Mouse (Mus musculus): ENCODE data around the gene Zdhhc14.

The Zdhhc14 gene

DNA sequence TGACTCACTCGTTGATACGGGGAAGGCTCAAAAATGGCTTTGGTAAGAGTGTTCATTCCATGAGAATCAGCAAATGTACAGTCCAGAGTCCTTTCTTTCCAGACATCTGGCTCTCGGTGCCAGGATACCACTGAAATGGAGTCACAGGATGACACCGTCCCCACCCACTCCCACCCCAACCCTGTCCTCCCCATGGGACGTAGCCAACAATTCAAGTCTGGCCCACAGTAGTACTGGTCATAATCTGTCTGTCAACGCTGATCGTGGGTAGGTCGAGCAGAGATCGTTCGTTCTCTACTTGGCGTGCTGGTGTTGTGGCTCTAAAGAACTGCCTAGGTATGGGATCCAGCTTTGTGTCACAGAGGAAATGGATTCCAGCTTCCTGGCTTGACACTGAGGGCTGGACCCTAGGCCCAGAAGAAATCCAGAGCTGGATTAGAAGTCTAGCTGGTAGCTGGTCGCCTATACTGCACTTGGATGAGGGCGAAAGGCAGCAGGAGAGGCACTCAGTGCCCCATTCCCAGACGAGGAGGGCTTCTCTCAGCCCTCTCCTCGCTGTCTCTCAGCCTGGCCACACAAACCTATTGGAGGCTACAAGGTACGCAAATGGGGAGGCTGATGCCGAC is 307.2 kb downstream of the Zdhhc14 start:
- CTCF ChIA-PET: interaction anchor here in 3 of 4 experiments (0.6 to 4.7 kb wide), 7 partner anchors 15 to 370 kb away, joined by 3 to 53 read pairs (median 5); no protein-coding TSS in a partner anchor
- POLR2A ChIA-PET: interaction anchor here in 2 of 4 experiments (0.6 to 2.0 kb wide), 5 partner anchors 44 to 713 kb away, joined by 3 to 6 read pairs (median 4); no protein-coding TSS in a partner anchor

DNA sequence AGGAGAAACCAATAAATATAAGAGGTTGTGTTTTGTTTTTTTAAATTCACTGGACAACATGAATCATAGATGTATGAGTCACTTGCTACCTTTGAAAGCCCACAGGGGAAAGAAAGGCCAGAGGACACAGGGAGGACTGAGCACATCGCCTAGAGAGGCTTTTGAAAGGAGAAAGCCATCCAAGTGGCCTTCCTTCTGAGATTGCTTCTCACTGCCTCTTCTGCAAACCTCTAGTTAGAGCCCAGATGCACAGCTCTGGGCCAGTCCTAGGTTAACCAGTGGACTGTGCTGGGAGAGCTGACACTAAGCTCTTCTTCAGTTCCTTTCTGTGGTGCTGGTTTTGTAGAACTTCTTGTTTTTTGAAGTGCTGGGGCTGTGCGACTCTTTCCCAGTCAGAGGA is 307.9 kb downstream of the Zdhhc14 start:
- POLR2A ChIA-PET: interaction anchor here in 3 of 4 experiments (0.6 to 1.9 kb wide), 9 partner anchors 9 to 714 kb away, joined by 3 to 6 read pairs (median 4); no protein-coding TSS in a partner anchor
- CTCF ChIA-PET: interaction anchor here in 3 of 4 experiments (0.6 to 1.6 kb wide), 4 partner anchors 8 to 90 kb away, joined by 3 to 5 read pairs (median 4); no protein-coding TSS in a partner anchor

DNA sequence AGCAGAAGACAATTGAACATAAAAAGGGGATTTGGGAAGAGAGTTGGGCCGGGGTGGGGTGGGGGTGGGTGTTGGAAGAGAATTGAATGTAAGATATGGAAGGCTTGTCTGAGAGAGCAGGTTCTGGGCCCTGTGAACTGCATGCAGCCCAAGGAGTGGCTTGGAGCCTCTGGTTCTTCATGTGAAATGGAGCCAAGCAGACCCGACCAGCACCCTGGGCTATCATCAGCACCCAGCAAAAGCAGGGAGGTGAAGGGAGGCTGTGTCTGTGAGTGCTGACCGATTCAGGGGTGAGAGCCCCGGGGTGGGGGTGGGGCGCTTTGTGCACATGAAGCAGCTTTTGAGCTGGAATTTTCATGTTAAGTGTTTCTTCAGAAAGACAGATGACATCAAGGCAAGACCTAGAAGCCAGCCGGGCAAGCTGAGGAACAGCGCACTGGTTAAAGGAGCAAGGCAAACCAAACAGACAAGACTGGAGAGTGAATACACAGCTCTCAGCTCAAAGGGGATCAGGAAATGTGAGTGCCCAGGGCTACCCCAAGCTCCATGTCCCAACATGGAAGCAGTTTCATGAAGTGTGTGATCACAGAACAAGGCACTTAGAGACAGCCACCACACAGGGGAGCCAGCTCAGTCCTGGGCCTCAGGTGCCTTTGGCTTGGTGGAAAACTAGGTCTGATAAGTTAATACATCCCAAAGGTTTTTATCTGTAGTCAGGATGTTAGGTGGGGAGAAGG is 308.6 kb downstream of the Zdhhc14 start:
- CTCF ChIA-PET: interaction anchor here in 2 of 4 experiments (0.7 to 1.6 kb wide), 4 partner anchors 9 to 89 kb away, joined by 3 to 5 read pairs (median 4); no protein-coding TSS in a partner anchor
- POLR2A ChIA-PET: interaction anchor here in 3 of 4 experiments (0.9 to 1.9 kb wide), 10 partner anchors 9 to 177 kb away, joined by 3 to 6 read pairs (median 4); no protein-coding TSS in a partner anchor

DNA sequence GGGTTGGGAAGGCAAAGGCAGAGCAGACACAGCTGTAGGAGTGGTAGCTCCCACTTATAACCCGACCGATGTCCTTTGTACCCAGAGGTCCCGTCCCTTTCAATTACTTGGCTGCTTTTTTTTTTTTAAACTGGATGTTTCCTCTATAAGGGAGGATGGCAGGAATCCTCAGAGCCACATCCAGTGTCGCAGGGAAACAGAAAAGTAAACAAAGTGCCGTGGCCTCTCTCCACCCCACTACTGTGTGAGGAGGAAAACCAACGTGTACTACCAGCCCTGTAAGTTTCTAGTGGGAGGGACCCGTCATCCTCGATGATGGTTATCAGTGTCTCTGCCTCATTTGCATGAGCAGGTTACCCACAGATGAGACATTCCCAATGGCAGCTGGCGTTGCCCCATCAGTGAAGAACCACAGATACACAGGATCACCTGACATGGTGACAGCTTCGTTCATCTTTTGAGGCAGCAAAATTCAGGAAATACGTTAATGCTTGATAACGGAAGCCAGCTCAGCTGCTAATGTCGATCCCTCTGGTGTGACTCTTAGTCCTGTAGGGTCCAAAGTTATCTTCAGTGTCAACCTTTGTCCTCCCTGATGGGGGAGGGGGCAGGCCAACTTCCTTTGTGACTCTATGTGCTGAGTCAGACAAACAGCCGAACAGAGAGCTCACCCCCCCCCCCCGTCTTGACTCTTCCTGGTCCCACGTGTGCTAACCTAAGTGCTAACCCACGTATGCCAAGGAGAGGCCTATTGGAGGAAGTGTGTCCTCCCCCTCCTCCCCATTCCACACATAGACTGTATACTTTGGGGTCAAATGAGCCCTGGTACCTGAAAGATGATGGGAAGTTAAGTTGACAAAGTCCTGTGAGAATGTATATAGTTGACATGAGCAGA is 309.7 kb downstream of the Zdhhc14 start:
- CTCF ChIA-PET: no interaction called here
- POLR2A ChIA-PET: interaction anchor here in 2 of 4 experiments (0.6 to 1.3 kb wide), 4 partner anchors 42 to 382 kb away, joined by 3 read pairs; no protein-coding TSS in a partner anchor

DNA sequence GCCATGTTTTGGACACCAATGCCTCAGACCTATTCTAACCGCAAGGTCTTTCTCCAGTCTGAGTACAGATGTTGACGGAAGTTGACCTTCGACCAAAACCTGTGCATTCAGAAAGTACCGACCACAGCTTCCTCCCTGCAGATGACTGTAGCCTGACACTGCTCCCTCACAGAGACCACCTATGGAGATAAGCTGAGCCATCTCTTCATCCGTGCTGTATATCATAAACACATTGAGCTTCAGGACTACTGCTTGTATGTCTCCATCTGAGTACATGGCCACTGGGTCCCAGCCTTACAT is 310.2 kb downstream of the Zdhhc14 start:
- ChIA-PET POLR2A (interaction anchor here in 1 of 4 experiments (0.6 kb wide), 1 partner anchor 383 kb away, joined by 3 read pairs; no protein-coding TSS in a partner anchor), CTCF (no interaction called here)

All from embryonic stem cell, embryonic (primary cell).